Mouse (Mus musculus): Measurements from ENCODE around the gene Hadh. TPM values are rescaled to one million over a fixed set of nuclear protein-coding genes. Genes with fewer than 3 reads are reported as not detected.

The Hadh gene
- polyA plus RNA-seq, 1 experiment from 2014 or later = 77.6 TPM

GRCm38 (mm10) chr3:131199590-131200288 lies 72.2 kb downstream of the Hadh start:
- Histone ChIP-seq H3K4me1 (ENCODE audit: control insufficient read depth, insufficient read depth, low read length) (no peaks in the 10 kb centered on the region), H3K9ac (ENCODE audit: low read length) (no peak overlapping the region), H3K27me3 (ENCODE audit: control insufficient read depth, insufficient read depth, low read length) (no peaks in the 10 kb centered on the region), H3K4me3 (ENCODE audit: low read depth, low read length) (no peak overlapping the region), H3K36me3 (ENCODE audit: control insufficient read depth, insufficient read depth, low read length) (no peaks in the 10 kb centered on the region; the same call in 1 of the 2 replicates), H3K27ac (ENCODE audit: low read depth, low read length) (no peak overlapping the region), H3K4me2 (ENCODE audit: low read depth) (no peak overlapping the region), H3K9me3 (ENCODE audit: control insufficient read depth, low read length) (no peaks in the 10 kb centered on the region)
- ATAC-seq (ENCODE audit: insufficient read depth, low FRiP score, low TSS enrichment) = no peak
- no peak for DNase-seq (ENCODE audit: low spot score)
- 90% methylated on average over 20 of the region's 20 CpGs for WGBS

DNA sequence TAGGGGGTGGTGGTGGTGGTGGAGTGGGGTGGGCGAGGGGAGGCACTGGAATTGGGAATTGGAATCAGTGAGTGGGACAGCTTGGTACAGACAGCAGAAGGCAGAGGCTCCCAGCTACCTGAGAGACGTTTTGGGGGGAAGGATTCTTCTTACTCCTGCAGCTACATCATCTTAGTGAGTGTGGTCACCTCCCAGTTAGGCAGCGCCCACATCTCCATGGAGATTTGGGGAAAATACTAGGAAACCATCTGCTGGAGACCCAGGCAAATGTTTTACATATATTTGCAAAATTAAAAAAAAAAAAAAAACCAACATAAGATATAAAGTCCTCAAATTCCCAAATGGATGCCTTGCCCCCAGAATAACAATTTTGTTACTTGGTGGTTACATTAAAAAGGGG lies 72.9 kb downstream of the Hadh start:
- no peak overlapping the region for H3K9ac ChIP-seq (ENCODE audit: low read length)
- ATAC-seq (ENCODE audit: insufficient read depth, low FRiP score, low TSS enrichment) (no peak), DNase-seq (ENCODE audit: low spot score) (no peak)
- H3K36me3 ChIP-seq (ENCODE audit: control insufficient read depth, insufficient read depth, low read length) = no peaks in the 10 kb centered on the region; the same call in 1 of the 2 replicates
- no peaks in the 10 kb centered on the region for H3K9me3 ChIP-seq (ENCODE audit: control insufficient read depth, low read length)
- H3K4me3 ChIP-seq (ENCODE audit: low read depth, low read length) = no peak overlapping the region
- H3K27ac ChIP-seq (ENCODE audit: low read depth, low read length) = no peak overlapping the region
- WGBS = 88% methylated on average over 3 of the region's 3 CpGs
- no peak overlapping the region for H3K4me2 ChIP-seq (ENCODE audit: low read depth)
- no peaks in the 10 kb centered on the region for H3K27me3 ChIP-seq (ENCODE audit: control insufficient read depth, insufficient read depth, low read length)
- no peaks in the 10 kb centered on the region for H3K4me1 ChIP-seq (ENCODE audit: control insufficient read depth, insufficient read depth, low read length)

- Histone ChIP-seq H3K4me2 (ENCODE audit: low read depth) (no peak overlapping the region), H3K9ac (ENCODE audit: low read length) (no peak overlapping the region)
These were observed 75.3 kb downstream of the Hadh start for GRCm38 (mm10) chr3:131196507-131197019.

DNA sequence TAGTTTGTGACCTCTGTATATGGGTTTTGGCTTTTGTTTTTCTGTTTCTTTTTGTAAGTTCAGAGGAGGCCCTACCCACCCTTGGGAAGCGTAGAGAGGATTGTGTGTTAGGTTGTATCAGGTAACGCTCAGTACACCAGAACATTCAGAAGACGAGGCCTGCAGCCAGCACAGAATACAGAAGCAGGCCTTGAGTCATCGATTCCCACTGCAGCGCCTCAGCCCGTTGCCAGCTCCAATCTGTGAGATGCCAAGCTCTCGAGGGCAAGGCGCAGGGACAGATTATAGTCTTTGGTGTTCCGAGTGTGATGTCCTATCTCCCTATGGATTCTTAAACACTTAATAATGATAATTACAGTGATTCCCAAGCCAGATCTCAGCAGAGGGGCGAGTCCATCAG lies 75.9 kb downstream of the Hadh start:
- H3K36me3 ChIP-seq (ENCODE audit: control insufficient read depth, insufficient read depth, low read length) = no peaks in the 10 kb centered on the region
- WGBS = 74% methylated on average over 10 of the region's 10 CpGs
- ATAC-seq (ENCODE audit: insufficient read depth, low FRiP score, low TSS enrichment) = no peak
- no peaks in the 10 kb centered on the region for H3K27me3 ChIP-seq (ENCODE audit: control insufficient read depth, insufficient read depth, low read length)
- no peak overlapping the region for H3K4me3 ChIP-seq (ENCODE audit: low read depth, low read length)
- H3K9me3 ChIP-seq (ENCODE audit: control insufficient read depth, low read length) = no peaks in the 10 kb centered on the region
- H3K4me1 ChIP-seq (ENCODE audit: control insufficient read depth, insufficient read depth, low read length) = no peaks in the 10 kb centered on the region
- no peak overlapping the region for H3K9ac ChIP-seq (ENCODE audit: low read length)
- no peak for DNase-seq (ENCODE audit: low spot score)
- H3K27ac ChIP-seq (ENCODE audit: low read depth, low read length) = no peak overlapping the region
- H3K4me2 ChIP-seq (ENCODE audit: low read depth) = no peak overlapping the region

More at GRCm38 (mm10) chr3:131196507-131197019, 75.3 kb downstream of the Hadh start:
- H3K9me3 ChIP-seq (ENCODE audit: control insufficient read depth, low read length) = no peaks in the 10 kb centered on the region
- no peak overlapping the region for H3K4me3 ChIP-seq (ENCODE audit: low read depth, low read length)
- no peaks in the 10 kb centered on the region for H3K36me3 ChIP-seq (ENCODE audit: control insufficient read depth, insufficient read depth, low read length)
- WGBS = 75% methylated on average over 8 of the region's 8 CpGs
- no peaks in the 10 kb centered on the region for H3K27me3 ChIP-seq (ENCODE audit: control insufficient read depth, insufficient read depth, low read length)
- no peak for ATAC-seq (ENCODE audit: insufficient read depth, low FRiP score, low TSS enrichment)
- H3K4me1 ChIP-seq (ENCODE audit: control insufficient read depth, insufficient read depth, low read length) = no peaks in the 10 kb centered on the region
- no peak for DNase-seq (ENCODE audit: low spot score)
- H3K27ac ChIP-seq (ENCODE audit: low read depth, low read length) = no peak overlapping the region

GRCm38 (mm10) chr3:131191454-131191853 lies 80.4 kb downstream of the Hadh start:
- no peak overlapping the region for H3K4me2 ChIP-seq (ENCODE audit: low read depth)
- ATAC-seq (ENCODE audit: insufficient read depth, low FRiP score, low TSS enrichment) = no peak
- no peak overlapping the region for H3K4me3 ChIP-seq (ENCODE audit: low read depth, low read length)
- no peaks in the 10 kb centered on the region for H3K27me3 ChIP-seq (ENCODE audit: control insufficient read depth, insufficient read depth, low read length)
- H3K4me1 ChIP-seq (ENCODE audit: control insufficient read depth, insufficient read depth, low read length) = no peaks in the 10 kb centered on the region
- H3K36me3 ChIP-seq (ENCODE audit: control insufficient read depth, insufficient read depth, low read length) = no peaks in the 10 kb centered on the region
- no peaks in the 10 kb centered on the region for H3K9me3 ChIP-seq (ENCODE audit: control insufficient read depth, low read length)
- no peak overlapping the region for H3K9ac ChIP-seq (ENCODE audit: low read length)
- DNase-seq (ENCODE audit: low spot score) = no peak
- WGBS = 83% methylated on average over 7 of the region's 7 CpGs
- no peak overlapping the region for H3K27ac ChIP-seq (ENCODE audit: low read depth, low read length)

DNA sequence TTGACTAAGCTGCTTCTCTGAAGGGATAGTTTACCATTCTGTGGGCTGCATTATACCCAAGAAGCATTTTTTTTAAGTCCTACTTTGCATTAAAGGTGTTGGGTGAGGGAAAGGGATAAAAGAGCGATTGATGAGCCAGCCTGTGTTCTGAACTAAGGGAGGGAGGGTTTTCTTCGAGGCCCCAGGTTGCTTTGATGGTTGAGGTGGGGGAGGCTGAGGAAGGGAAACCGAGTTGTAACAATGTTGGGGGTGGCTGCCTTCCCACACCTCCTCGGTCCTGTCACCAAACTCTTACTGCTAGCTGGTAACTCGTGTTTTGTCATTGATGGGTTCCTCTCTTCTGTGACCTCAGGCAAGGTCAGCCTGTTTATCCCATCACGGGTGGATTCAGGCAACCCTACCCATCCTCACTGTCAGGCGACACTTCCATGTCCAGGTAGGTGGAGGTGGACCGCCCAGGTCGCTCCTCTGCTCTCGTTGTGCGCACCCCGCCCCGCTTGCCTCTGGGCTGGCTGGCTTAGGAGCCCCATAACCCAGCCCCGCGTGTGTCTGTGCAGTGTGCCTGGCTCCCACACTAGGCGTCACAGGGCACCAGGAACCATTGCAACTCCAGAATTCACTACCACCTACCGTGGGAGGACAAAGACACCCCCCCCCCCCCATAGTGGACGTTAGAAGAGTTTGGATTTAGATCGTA lies 81.1 kb downstream of the Hadh start:
- ATAC-seq (ENCODE audit: insufficient read depth, low FRiP score, low TSS enrichment) (no peak), DNase-seq (ENCODE audit: low spot score) (no peak)
- Histone ChIP-seq H3K9ac (ENCODE audit: low read length) (no peak overlapping the region), H3K27ac (ENCODE audit: low read depth, low read length) (no peak overlapping the region), H3K9me3 (ENCODE audit: control insufficient read depth, low read length) (no peaks in the 10 kb centered on the region), H3K4me3 (ENCODE audit: low read depth, low read length) (no peak overlapping the region), H3K4me1 (ENCODE audit: control insufficient read depth, insufficient read depth, low read length) (no peaks in the 10 kb centered on the region), H3K36me3 (ENCODE audit: control insufficient read depth, insufficient read depth, low read length) (no peaks in the 10 kb centered on the region; the same call in 1 of the 2 replicates), H3K27me3 (ENCODE audit: control insufficient read depth, insufficient read depth, low read length) (no peaks in the 10 kb centered on the region), H3K4me2 (ENCODE audit: low read depth) (no peak overlapping the region)
- 87% methylated on average over 19 of the region's 19 CpGs for WGBS

DNA sequence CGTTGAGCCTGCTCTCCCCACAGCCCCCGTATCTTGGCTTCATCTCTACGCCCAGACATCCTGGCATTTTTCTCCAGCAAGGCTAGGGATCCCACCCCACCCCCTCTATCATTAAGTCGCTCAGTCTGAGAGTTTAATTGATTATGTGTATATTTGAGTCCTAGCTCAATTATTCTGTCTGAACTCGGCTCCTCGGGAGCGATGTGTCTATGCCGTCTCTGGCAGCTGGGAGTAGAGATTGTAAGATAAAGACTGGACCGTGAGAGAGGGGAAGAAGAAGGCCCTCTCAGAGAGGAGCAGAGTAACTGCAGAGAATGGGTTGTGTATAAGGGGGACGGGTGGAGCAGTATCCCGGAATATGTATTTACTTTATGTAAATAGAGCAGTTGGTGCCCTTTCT lies 81.7 kb downstream of the Hadh start:
- Histone ChIP-seq H3K4me2 (ENCODE audit: low read depth) (no peak overlapping the region), H3K27ac (ENCODE audit: low read depth, low read length) (no peak overlapping the region), H3K4me3 (ENCODE audit: low read depth, low read length) (no peak overlapping the region), H3K4me1 (ENCODE audit: control insufficient read depth, insufficient read depth, low read length) (no peaks in the 10 kb centered on the region), H3K36me3 (ENCODE audit: control insufficient read depth, insufficient read depth, low read length) (no peaks in the 10 kb centered on the region; the same call in 1 of the 2 replicates), H3K9me3 (ENCODE audit: control insufficient read depth, low read length) (no peaks in the 10 kb centered on the region), H3K27me3 (ENCODE audit: control insufficient read depth, insufficient read depth, low read length) (no peaks in the 10 kb centered on the region), H3K9ac (ENCODE audit: low read length) (no peak overlapping the region)
- no peak for DNase-seq (ENCODE audit: low spot score)
- 84% methylated on average over 11 of the region's 11 CpGs for WGBS
- ATAC-seq (ENCODE audit: insufficient read depth, low FRiP score, low TSS enrichment) = no peak

GRCm38 (mm10) chr3:131186193-131186592 lies 85.7 kb downstream of the Hadh start:
- 78% methylated on average over 5 of the region's 5 CpGs for WGBS
- Histone ChIP-seq H3K4me3 (ENCODE audit: low read depth, low read length) (no peak overlapping the region), H3K9ac (ENCODE audit: low read length) (no peak overlapping the region), H3K27ac (ENCODE audit: low read depth, low read length) (no peak overlapping the region), H3K9me3 (ENCODE audit: control insufficient read depth, low read length) (no peaks in the 10 kb centered on the region), H3K27me3 (ENCODE audit: control insufficient read depth, insufficient read depth, low read length) (no peaks in the 10 kb centered on the region), H3K36me3 (ENCODE audit: control insufficient read depth, insufficient read depth, low read length) (no peaks in the 10 kb centered on the region; the same call in 1 of the 2 replicates), H3K4me1 (ENCODE audit: control insufficient read depth, insufficient read depth, low read length) (no peaks in the 10 kb centered on the region), H3K4me2 (ENCODE audit: low read depth) (no peak overlapping the region)
- ATAC-seq (ENCODE audit: insufficient read depth, low FRiP score, low TSS enrichment) (no peak), DNase-seq (ENCODE audit: low spot score) (no peak)
